Mouse (Mus musculus) embryonic facial prominence, embryonic 15.5 days (tissue): ENCODE measurements around the gene Ispd. TPM values are rescaled to one million over a fixed set of nuclear protein-coding genes. Genes with fewer than 3 reads are reported as not detected.

ENCODE experiments used
- ATAC-seq: fragments of 200-750 bp; cut with Nextera tagmentation; 2 replicates; pipeline ENCODE4 v1.8.0; 2017; ENCODE audit warnings: low read depth, moderate TSS enrichment; ENCODE audit not compliant: insufficient number of reproducible peaks, low FRiP score, low TSS enrichment
- H3K27ac ChIP-seq: fragments of 300-500 bp; sonication (generic); replicated peaks from 2 replicates; pipeline ENCODE4 v1.5.1; 2015; ENCODE audit warnings: mild to moderate bottlenecking, inconsistent platforms
- H3K27me3 ChIP-seq: fragments of 300-500 bp; sonication (generic); 2 replicates; pipeline ENCODE4 v1.6.1; 2015; ENCODE audit warnings: inconsistent platforms
- H3K36me3 ChIP-seq: fragments of 300-500 bp; sonication (generic); 2 replicates; pipeline ENCODE4 v1.6.1; 2015; ENCODE audit warnings: mild to moderate bottlenecking, inconsistent platforms
- H3K4me1 ChIP-seq: fragments of 300-500 bp; sonication (generic); 2 replicates; pipeline ENCODE4 v1.6.1; 2015; ENCODE audit warnings: inconsistent platforms
- H3K4me2 ChIP-seq: fragments of 300-500 bp; sonication (generic); replicated peaks from 2 replicates; pipeline ENCODE4 v1.6.1; 2015; ENCODE audit warnings: mild to moderate bottlenecking, inconsistent platforms
- H3K4me3 ChIP-seq: fragments of 300-500 bp; sonication (generic); replicated peaks from 2 replicates; pipeline ENCODE4 v1.5.1; 2015; ENCODE audit warnings: mild to moderate bottlenecking, inconsistent platforms
- H3K9ac ChIP-seq: fragments of 300-500 bp; sonication (generic); 2 replicates; pipeline ENCODE4 v1.6.1; 2015; ENCODE audit warnings: inconsistent platforms
- H3K9me3 ChIP-seq: fragments of 300-500 bp; sonication (generic); replicated peaks from 2 replicates; pipeline ENCODE4 v1.6.1; 2016; ENCODE audit warnings: inconsistent platforms
- WGBS: fragments of 180-500 bp; shearing (Covaris S2); methylation state at CpG from one replicate; pipeline ENCODE4 v1.1.7; 2015; 5-methylcytosine and 5-hydroxymethylcytosine counted together
- polyA plus RNA-seq: library from polyadenylated mRNA; unstranded; fragments of >200 nt; fragmentation: Nextera tagmentation; extraction: Ambion mirVana; gene quantifications from 2 replicates; pipeline ENCODE4 v1.2.1, GENCODE M21; 2015

The Ispd gene
- polyA plus RNA-seq, 1 experiment from 2014 or later = 13.3 TPM

- Histone ChIP-seq H3K9ac (no peak overlapping the region), H3K36me3 (no peaks in the 10 kb centered on the region), H3K4me3 (no peak overlapping the region), H3K4me2 (no peak overlapping the region), H3K27me3 (no peaks in the 10 kb centered on the region), H3K27ac (no peak overlapping the region), H3K4me1 (peaks cover 4% of the 10 kb centered on the region; the same call in 1 of the 2 replicates), H3K9me3 (no peaks in the 10 kb centered on the region)
- WGBS = 34% methylated on average over 3 of the region's 3 CpGs
- ATAC-seq = no peak
Observed at GRCm38 (mm10) chr12:36719074-36719473, 337.8 kb downstream of the Ispd start.

GRCm38 (mm10) chr12:36720779-36721178 is 339.5 kb downstream of the Ispd start:
- H3K4me2 ChIP-seq = no peak overlapping the region
- H3K4me3 ChIP-seq = no peak overlapping the region
- ATAC-seq = no peak
- no peak overlapping the region for H3K27ac ChIP-seq
- 51% methylated on average over 3 of the region's 3 CpGs for WGBS
- H3K36me3 ChIP-seq = no peaks in the 10 kb centered on the region
- H3K27me3 ChIP-seq = no peaks in the 10 kb centered on the region
- H3K4me1 ChIP-seq = peaks cover 4% of the 10 kb centered on the region; the same call in 1 of the 2 replicates
- no peak overlapping the region for H3K9ac ChIP-seq
- H3K9me3 ChIP-seq = no peaks in the 10 kb centered on the region

- H3K9ac ChIP-seq = no peak overlapping the region
- no peak overlapping the region for H3K4me2 ChIP-seq
- WGBS = 25% methylated on average over 6 of the region's 6 CpGs
- H3K36me3 ChIP-seq = no peaks in the 10 kb centered on the region
- no peaks in the 10 kb centered on the region for H3K27me3 ChIP-seq
- no peaks in the 10 kb centered on the region for H3K9me3 ChIP-seq
- H3K4me1 ChIP-seq = peaks cover 4% of the 10 kb centered on the region; the same call in 1 of the 2 replicates
- H3K4me3 ChIP-seq = no peak overlapping the region
- no peak overlapping the region; the same call in 1 of the 2 replicates for H3K27ac ChIP-seq
- ATAC-seq = no peak
Observed at GRCm38 (mm10) chr12:36721223-36721622, 340.0 kb downstream of the Ispd start.

GRCm38 (mm10) chr12:36722754-36723153 is 341.5 kb downstream of the Ispd start:
- no peak overlapping the region for H3K9ac ChIP-seq
- H3K36me3 ChIP-seq = no peaks in the 10 kb centered on the region
- no peaks in the 10 kb centered on the region for H3K27me3 ChIP-seq
- H3K9me3 ChIP-seq = no peaks in the 10 kb centered on the region
- H3K27ac ChIP-seq = no peak overlapping the region
- peaks cover 4% of the 10 kb centered on the region; the same call in 1 of the 2 replicates for H3K4me1 ChIP-seq
- H3K4me3 ChIP-seq = no peak overlapping the region
- no peak for ATAC-seq
- WGBS = 53% methylated on average over 6 of the region's 6 CpGs
- no peak overlapping the region for H3K4me2 ChIP-seq

- H3K36me3 ChIP-seq = no peaks in the 10 kb centered on the region
- no peak overlapping the region for H3K9ac ChIP-seq
- no peak for ATAC-seq
- no peak overlapping the region for H3K27ac ChIP-seq
- H3K27me3 ChIP-seq = no peaks in the 10 kb centered on the region
- no peak overlapping the region for H3K4me3 ChIP-seq
- H3K4me1 ChIP-seq = peaks cover 4% of the 10 kb centered on the region; the same call in 1 of the 2 replicates
- WGBS = 47% methylated on average over 3 of the region's 3 CpGs
- no peaks in the 10 kb centered on the region for H3K9me3 ChIP-seq
- no peak overlapping the region for H3K4me2 ChIP-seq
Observed at GRCm38 (mm10) chr12:36723302-36723701, 342.1 kb downstream of the Ispd start.

GRCm38 (mm10) chr12:36724297-36724696 is 343.0 kb downstream of the Ispd start:
- Histone ChIP-seq H3K9ac (no peak overlapping the region), H3K27me3 (no peaks in the 10 kb centered on the region), H3K9me3 (no peaks in the 10 kb centered on the region), H3K27ac (no peak overlapping the region), H3K4me3 (no peak overlapping the region), H3K4me2 (no peak overlapping the region), H3K4me1 (peaks cover 4% of the 10 kb centered on the region; the same call in 1 of the 2 replicates), H3K36me3 (no peaks in the 10 kb centered on the region)
- 81% methylated on average over 4 of the region's 4 CpGs for WGBS
- no peak for ATAC-seq

- Histone ChIP-seq H3K4me1 (peaks cover 4% of the 10 kb centered on the region; the same call in 1 of the 2 replicates), H3K9me3 (no peaks in the 10 kb centered on the region), H3K27me3 (no peaks in the 10 kb centered on the region), H3K9ac (no peak overlapping the region), H3K27ac (no peak overlapping the region), H3K4me3 (no peak overlapping the region), H3K4me2 (no peak overlapping the region), H3K36me3 (no peaks in the 10 kb centered on the region)
- 72% methylated on average over 3 of the region's 3 CpGs for WGBS
- no peak for ATAC-seq
Observed at GRCm38 (mm10) chr12:36725250-36725649, 344.0 kb downstream of the Ispd start.

GRCm38 (mm10) chr12:36726026-36726425 is 344.8 kb downstream of the Ispd start:
- ATAC-seq = no peak
- no peaks in the 10 kb centered on the region for H3K9me3 ChIP-seq
- H3K4me1 ChIP-seq = peaks cover 4% of the 10 kb centered on the region; the same call in 1 of the 2 replicates
- no peak overlapping the region for H3K27ac ChIP-seq
- H3K36me3 ChIP-seq = no peaks in the 10 kb centered on the region
- 53% methylated on average over 1 of the region's 1 CpGs for WGBS
- H3K4me3 ChIP-seq = no peak overlapping the region
- H3K4me2 ChIP-seq = no peak overlapping the region
- H3K9ac ChIP-seq = no peak overlapping the region
- H3K27me3 ChIP-seq = no peaks in the 10 kb centered on the region

GRCm38 (mm10) chr12:36733673-36734371 is 352.6 kb downstream of the Ispd start:
- Histone ChIP-seq H3K9me3 (no peaks in the 10 kb centered on the region), H3K4me3 (no peak overlapping the region), H3K4me1 (no peaks in the 10 kb centered on the region), H3K36me3 (no peaks in the 10 kb centered on the region), H3K4me2 (no peak overlapping the region), H3K27ac (no peak overlapping the region), H3K27me3 (no peaks in the 10 kb centered on the region), H3K9ac (no peak overlapping the region)
- ATAC-seq = no peak
- WGBS = 70% methylated on average over 4 of the region's 4 CpGs

Other genes starting within 250 kb of the Ispd start
- gene Ankmy2, start 224.3 kb upstream of the Ispd start, polyA plus RNA-seq = 34.8 and 35.4 TPM in 2 replicates
- 164 and 177 TPM in 2 replicates for gene Bzw2, start 223.4 kb upstream of the Ispd start, polyA plus RNA-seq
- gene Lrrc72, start 128.1 kb upstream of the Ispd start, polyA plus RNA-seq = 0.18 TPM in 1 of 2 replicates, not detected in the other
- gene Sostdc1, start 67.3 kb upstream of the Ispd start, polyA plus RNA-seq = 220 and 230 TPM in 2 replicates
- 2.8 and 3.1 TPM in 2 replicates for gene D630036H23Rik, start 731 bp downstream of the Ispd start, polyA plus RNA-seq